Mouse (Mus musculus) liver, adult 2 months (tissue): ENCODE results near the gene Dedd2. TPM values are rescaled to one million over a fixed set of nuclear protein-coding genes. Genes with fewer than 3 reads are reported as not detected.

Experiments
- DNase-seq: peaks from one replicate; pipeline ENCODE4 v3.0.0-alpha.2; 2011; ENCODE audit warnings: low read depth, low spot score; ENCODE audit errors: extremely low read depth
- H3K27ac ChIP-seq: fragments of 200-500 bp; replicated peaks from 2 replicates; pipeline ENCODE4 v1.5.1; 2012; ENCODE audit warnings: low read depth, mild to moderate bottlenecking, control low read depth, inconsistent platforms, low read length; ENCODE audit not compliant: insufficient read depth
- H3K27me3 ChIP-seq: fragments of 200-500 bp; 2 replicates; pipeline ENCODE4 v1.6.1; 2012; ENCODE audit warnings: mild to moderate bottlenecking, moderate library complexity, low read length, inconsistent platforms; ENCODE audit not compliant: control insufficient read depth, insufficient read depth
- H3K36me3 ChIP-seq: fragments of 200-500 bp; 2 replicates; pipeline ENCODE4 v1.6.1; 2012; ENCODE audit warnings: low read length, inconsistent platforms; ENCODE audit not compliant: control insufficient read depth, insufficient read depth
- H3K4me1 ChIP-seq: fragments of 200-500 bp; 2 replicates; pipeline ENCODE4 v1.6.1; 2011; ENCODE audit warnings: low read length; ENCODE audit not compliant: control insufficient read depth, insufficient read depth
- H3K4me3 ChIP-seq: fragments of 200-500 bp; 2 replicates; pipeline ENCODE4 v1.5.1; 2011; ENCODE audit warnings: low read depth, mild to moderate bottlenecking, control low read depth, low read length, moderate library complexity; ENCODE audit not compliant: insufficient read depth
- H3K79me2 ChIP-seq: fragments of 200-500 bp; 2 replicates; pipeline ENCODE4 v1.6.1; 2012; ENCODE audit warnings: inconsistent platforms, mild to moderate bottlenecking, low read length, moderate library complexity; ENCODE audit not compliant: control insufficient read depth, insufficient read depth
- H3K9ac ChIP-seq: fragments of 200-500 bp; 2 replicates; pipeline ENCODE4 v1.6.1; 2012; ENCODE audit warnings: low read depth, mild to moderate bottlenecking, control low read depth, inconsistent platforms, low read length
- CTCF ChIP-seq: fragments of 200-500 bp; IDR thresholded peaks from 2 replicates; pipeline ENCODE4 v1.5.1; 2011; ENCODE audit warnings: low read depth, low read length, control low read depth
- POLR2A ChIP-seq: fragments of 200-500 bp; IDR thresholded peaks from 2 replicates; pipeline ENCODE4 v1.6.1; 2011; ENCODE audit warnings: low read length, control low read depth; ENCODE audit not compliant: insufficient read depth; ENCODE audit errors: extremely low read depth
- WGBS: fragments of 180-500 bp; shearing (Covaris S2); methylation state at CpG from one replicate; pipeline ENCODE4 v1.1.7; 2018; 5-methylcytosine and 5-hydroxymethylcytosine counted together
- polyA plus RNA-seq: library from polyadenylated mRNA; depleted of rRNA; stranded (reverse); fragments of >200 nt; gene quantifications from 2 replicates; pipeline ENCODE4 v1.2.3, GENCODE M21; 2012
- total RNA-seq: library from RNA; depleted of rRNA; stranded (reverse); fragments of >200 nt; gene quantifications from 2 replicates; pipeline ENCODE4 v1.2.3, GENCODE M21; 2014

The Dedd2 gene
- total and polyA plus RNA-seq, 2 experiments, result 20.2 to 27.9 TPM

DNA sequence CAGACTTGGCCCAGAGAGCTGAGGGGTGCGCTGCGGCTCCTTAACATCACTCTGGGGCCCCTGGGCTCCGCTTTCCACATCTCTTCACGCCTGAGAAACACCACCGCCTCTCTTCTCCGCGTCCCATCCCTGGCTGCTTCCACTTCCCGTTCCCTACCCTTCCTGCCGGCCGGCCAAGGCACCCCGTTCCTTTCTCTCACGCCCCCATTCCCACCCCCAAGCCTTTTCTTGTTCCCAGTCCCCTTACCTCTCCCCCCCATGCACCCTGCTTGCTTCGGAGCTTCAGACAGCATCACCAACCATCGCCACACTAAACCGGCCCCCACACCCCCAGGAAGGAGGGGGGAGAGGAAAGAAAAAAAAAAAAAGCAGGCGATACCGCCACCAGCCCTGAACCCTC, 42.1 kb downstream of the Dedd2 start:
- TF ChIP-seq CTCF (no peak), POLR2A (no peak)
- Histone ChIP-seq H3K4me1 (no peaks in the 10 kb centered on the region), H3K36me3 (no peaks in the 10 kb centered on the region), H3K9ac (no peak overlapping the region), H3K27ac (no peak overlapping the region), H3K79me2 (no peaks in the 10 kb centered on the region), H3K27me3 (peaks cover 15% of the 10 kb centered on the region), H3K4me3 (no peak overlapping the region)
- no peak for DNase-seq
- 4% methylated on average over 17 of the region's 17 CpGs for WGBS

DNA sequence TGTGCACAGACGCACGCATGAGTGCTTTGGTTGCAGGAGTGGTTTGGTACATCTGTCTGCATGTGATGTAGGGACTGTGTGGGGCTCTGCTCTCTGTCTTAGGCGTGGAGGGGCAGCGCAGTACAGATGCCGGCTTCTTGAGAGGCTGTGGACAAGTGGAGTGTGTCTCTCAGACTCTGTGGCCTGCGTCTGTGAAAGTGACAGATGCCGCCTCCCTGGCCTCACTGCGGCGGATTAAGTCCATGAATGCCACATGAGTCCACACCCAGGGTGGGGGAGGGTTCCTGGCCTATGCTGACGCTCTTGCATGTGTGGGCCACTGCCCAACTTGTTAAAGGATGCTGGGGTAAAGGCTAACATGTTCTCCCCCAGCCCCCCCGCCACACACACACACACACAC, 46.1 kb downstream of the Dedd2 start:
- Histone ChIP-seq H3K79me2 (no peaks in the 10 kb centered on the region), H3K36me3 (no peaks in the 10 kb centered on the region), H3K9ac (no peak overlapping the region), H3K4me3 (no peak overlapping the region), H3K4me1 (no peaks in the 10 kb centered on the region), H3K27ac (no peak overlapping the region), H3K27me3 (peaks cover 4% of the 10 kb centered on the region; the same call in 1 of the 2 replicates)
- TF ChIP-seq CTCF (no peak), POLR2A (no peak)
- no peak for DNase-seq
- 75% methylated on average over 11 of the region's 11 CpGs for WGBS

DNA sequence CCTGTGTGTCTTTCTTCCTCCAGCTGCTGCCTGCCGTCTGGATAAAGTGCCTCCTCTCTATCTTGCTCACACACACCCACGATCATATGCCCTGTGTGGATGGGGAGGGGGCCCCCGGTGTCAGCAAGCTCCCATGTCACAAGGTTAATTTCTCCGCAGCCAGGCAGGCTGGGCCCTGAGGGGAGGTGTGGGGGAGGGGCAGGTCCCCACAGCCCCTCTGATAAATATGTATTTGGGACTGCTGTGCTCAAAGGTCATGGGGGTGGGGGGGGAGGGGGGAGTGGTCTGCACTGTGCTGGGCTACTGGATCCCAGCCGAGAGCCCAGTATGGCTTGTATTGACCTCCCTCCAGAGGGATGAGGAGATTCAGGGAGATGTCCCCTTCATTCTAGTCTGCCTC, 47.7 kb downstream of the Dedd2 start:
- Histone ChIP-seq H3K4me3 (no peak overlapping the region), H3K27ac (no peak overlapping the region), H3K36me3 (no peaks in the 10 kb centered on the region), H3K79me2 (no peaks in the 10 kb centered on the region), H3K9ac (no peak overlapping the region), H3K4me1 (no peaks in the 10 kb centered on the region), H3K27me3 (peaks cover 4% of the 10 kb centered on the region; the same call in 1 of the 2 replicates)
- TF ChIP-seq POLR2A (no peak), CTCF (no peak)
- 32% methylated on average over 5 of the region's 5 CpGs for WGBS
- no peak for DNase-seq

DNA sequence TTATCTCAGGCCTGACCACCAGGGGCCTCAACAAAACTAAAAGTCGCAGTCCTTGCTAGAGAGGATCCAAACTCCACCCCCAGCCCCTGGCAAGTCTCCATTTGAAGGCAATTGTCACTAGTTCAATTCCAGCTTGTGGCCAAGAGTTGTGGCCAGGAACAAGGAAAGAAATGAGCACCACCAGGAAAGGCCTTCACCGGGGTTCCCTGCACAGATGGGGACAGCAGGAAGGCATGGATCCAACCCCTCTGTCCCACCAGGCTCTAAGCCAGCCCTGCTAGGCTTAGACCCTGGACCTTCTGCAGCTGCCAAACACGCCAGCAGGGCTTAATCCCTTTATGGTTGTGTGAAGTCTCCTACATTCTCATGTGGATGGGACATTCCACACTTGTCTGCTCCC, 49.8 kb downstream of the Dedd2 start:
- Histone ChIP-seq H3K27ac (no peak overlapping the region), H3K4me1 (no peaks in the 10 kb centered on the region), H3K36me3 (no peaks in the 10 kb centered on the region), H3K79me2 (no peaks in the 10 kb centered on the region), H3K4me3 (no peak overlapping the region), H3K27me3 (no peaks in the 10 kb centered on the region), H3K9ac (no peak overlapping the region)
- DNase-seq, result no peak
- TF ChIP-seq POLR2A (no peak), CTCF (no peak)
- WGBS, result 33% methylated on average over 3 of the region's 3 CpGs

DNA sequence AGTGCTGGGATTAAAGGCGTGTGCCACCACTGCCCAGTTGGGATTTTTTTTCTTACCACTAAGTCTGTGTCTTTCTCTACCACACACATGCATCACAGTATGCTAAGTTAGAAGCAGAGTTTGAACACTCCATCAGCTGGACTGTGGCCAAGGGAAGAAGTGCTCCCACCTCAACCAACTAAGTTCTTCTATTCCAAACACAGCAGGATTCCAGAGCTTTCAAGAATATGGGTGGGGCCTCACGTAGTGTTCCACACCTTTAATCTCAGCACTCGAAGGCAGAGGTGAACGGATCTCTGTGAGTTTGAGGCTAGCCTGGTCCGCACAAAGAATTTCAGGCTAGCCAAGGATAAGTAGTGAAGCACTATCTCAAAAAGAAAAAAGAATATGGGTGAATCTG, 54.3 kb downstream of the Dedd2 start:
- H3K9ac ChIP-seq, result no peak overlapping the region
- no peaks in the 10 kb centered on the region for H3K4me1 ChIP-seq
- H3K36me3 ChIP-seq, result no peaks in the 10 kb centered on the region
- H3K79me2 ChIP-seq, result no peaks in the 10 kb centered on the region
- TF ChIP-seq POLR2A (no peak), CTCF (no peak)
- 73% methylated on average over 5 of the region's 5 CpGs for WGBS
- H3K4me3 ChIP-seq, result no peak overlapping the region
- no peaks in the 10 kb centered on the region for H3K27me3 ChIP-seq
- no peak for DNase-seq
- H3K27ac ChIP-seq, result no peak overlapping the region

DNA sequence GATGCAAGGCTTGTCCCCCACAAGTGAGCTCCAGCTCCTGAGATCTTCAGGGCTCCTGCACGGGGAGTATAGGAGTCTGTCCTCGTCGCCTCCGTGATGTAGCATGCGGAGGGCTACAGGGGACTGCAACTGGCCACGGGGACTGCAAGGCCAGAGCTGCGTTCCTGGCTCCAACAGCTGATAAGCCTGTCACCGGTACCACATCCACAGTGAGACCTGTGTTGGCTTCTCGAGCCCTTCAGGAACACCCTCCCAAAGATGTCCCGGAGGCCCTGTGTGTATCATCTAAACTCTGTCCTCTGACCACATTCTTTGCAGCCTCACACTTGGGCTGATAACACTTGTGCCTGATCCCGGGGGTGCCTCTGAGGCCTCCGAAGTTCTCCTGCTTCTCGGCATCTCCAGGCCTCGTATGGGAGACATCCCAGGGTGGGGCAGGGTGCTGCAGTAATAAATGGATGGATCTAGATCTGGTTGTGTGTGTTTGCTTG, 64.2 kb downstream of the Dedd2 start:
- Histone ChIP-seq H3K9ac (no peak overlapping the region), H3K36me3 (no peaks in the 10 kb centered on the region), H3K27me3 (peaks cover 7% of the 10 kb centered on the region; the same call in 1 of the 2 replicates), H3K79me2 (no peaks in the 10 kb centered on the region), H3K27ac (no peak overlapping the region), H3K4me1 (no peaks in the 10 kb centered on the region), H3K4me3 (no peak overlapping the region)
- WGBS, result 23% methylated on average over 14 of the region's 14 CpGs
- no peak for DNase-seq
- no peak for TF ChIP-seq POLR2A
- no peak for TF ChIP-seq CTCF
